Mouse (Mus musculus): ENCODE measurements around the gene 1700013G24Rik.

1700013G24Rik gene

GRCm38 (mm10) chr4:137475271-137476050 is 22.4 kb downstream of the 1700013G24Rik start:
- intact Hi-C loops (cut with DNase I) = no loop called here

- intact Hi-C loops (cut with DNase I) = no loop called here
Measured at GRCm38 (mm10) chr4:137476065-137476760, 23.1 kb downstream of the 1700013G24Rik start.

GRCm38 (mm10) chr4:137476761-137477237 is 23.7 kb downstream of the 1700013G24Rik start:
- intact Hi-C loops (cut with DNase I) = no loop called here

- intact Hi-C loops (cut with DNase I) = no loop called here
Measured at GRCm38 (mm10) chr4:137477611-137478010, 24.5 kb downstream of the 1700013G24Rik start.

- intact Hi-C loops (cut with DNase I) = no loop called here
Measured at GRCm38 (mm10) chr4:137478306-137478705, 25.2 kb downstream of the 1700013G24Rik start.

- intact Hi-C loops (cut with DNase I) = no loop called here
Measured at GRCm38 (mm10) chr4:137479757-137480156, 26.7 kb downstream of the 1700013G24Rik start.

GRCm38 (mm10) chr4:137480191-137480992 is 27.3 kb downstream of the 1700013G24Rik start:
- intact Hi-C loops (cut with DNase I) = no loop called here

GRCm38 (mm10) chr4:137480993-137481340 is 27.9 kb downstream of the 1700013G24Rik start:
- intact Hi-C loops (cut with DNase I) = no loop called here

- intact Hi-C loops (cut with DNase I) = no loop called here
Measured at GRCm38 (mm10) chr4:137481381-137482030, 28.4 kb downstream of the 1700013G24Rik start.

- intact Hi-C loops (cut with DNase I) = no loop called here
Measured at GRCm38 (mm10) chr4:137483871-137484270, 30.8 kb downstream of the 1700013G24Rik start.

- intact Hi-C loops (cut with DNase I) = no loop called here
Measured at GRCm38 (mm10) chr4:137484586-137484985, 31.5 kb downstream of the 1700013G24Rik start.

- intact Hi-C loops (cut with DNase I) = no loop called here
Measured at GRCm38 (mm10) chr4:137485258-137485960, 32.3 kb downstream of the 1700013G24Rik start.

GRCm38 (mm10) chr4:137486081-137487014 is 33.3 kb downstream of the 1700013G24Rik start:
- intact Hi-C loops (cut with DNase I) = no loop called here

GRCm38 (mm10) chr4:137487286-137488000 is 34.4 kb downstream of the 1700013G24Rik start:
- intact Hi-C loops (cut with DNase I) = no loop called here

- intact Hi-C loops (cut with DNase I) = no loop called here
Measured at GRCm38 (mm10) chr4:137488038-137488437, 35.0 kb downstream of the 1700013G24Rik start.

- intact Hi-C loops (cut with DNase I) = no loop called here
Measured at GRCm38 (mm10) chr4:137488571-137489303, 35.7 kb downstream of the 1700013G24Rik start.

GRCm38 (mm10) chr4:137489996-137490395 is 36.9 kb downstream of the 1700013G24Rik start:
- intact Hi-C loops (cut with DNase I) = no loop called here

GRCm38 (mm10) chr4:137492563-137492962 is 39.5 kb downstream of the 1700013G24Rik start:
- intact Hi-C loops (cut with DNase I) = no loop called here

Measured in adrenal gland (tissue).